Mouse (Mus musculus) mesoderm, embryonic 11.5 days (tissue): ENCODE results near the gene Thy1.

Experiments
- DNase-seq: peaks from one replicate; pipeline ENCODE4 v3.0.0-alpha.2; 2012; ENCODE audit warnings: low read depth, low spot score

The Thy1 gene

DNA sequence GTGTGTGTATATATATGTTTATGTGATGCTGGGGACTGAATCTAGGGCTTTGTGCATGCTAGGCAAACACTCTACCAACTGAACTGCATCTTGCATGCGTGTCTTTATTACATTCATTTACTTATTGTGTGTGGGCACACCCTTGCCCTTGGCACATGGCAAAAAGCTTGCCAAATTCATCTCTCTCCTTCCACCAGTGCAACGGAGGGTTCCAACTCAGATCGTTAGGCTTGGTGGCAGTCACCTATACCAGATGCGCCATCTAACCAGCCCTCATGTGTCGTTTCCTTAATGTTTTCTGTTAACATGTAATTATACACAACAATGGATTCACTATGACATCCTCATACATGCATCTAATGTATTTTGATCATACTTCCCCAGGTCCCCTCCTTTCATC, 39.1 kb downstream of the Thy1 start:
- no peak for DNase-seq

DNA sequence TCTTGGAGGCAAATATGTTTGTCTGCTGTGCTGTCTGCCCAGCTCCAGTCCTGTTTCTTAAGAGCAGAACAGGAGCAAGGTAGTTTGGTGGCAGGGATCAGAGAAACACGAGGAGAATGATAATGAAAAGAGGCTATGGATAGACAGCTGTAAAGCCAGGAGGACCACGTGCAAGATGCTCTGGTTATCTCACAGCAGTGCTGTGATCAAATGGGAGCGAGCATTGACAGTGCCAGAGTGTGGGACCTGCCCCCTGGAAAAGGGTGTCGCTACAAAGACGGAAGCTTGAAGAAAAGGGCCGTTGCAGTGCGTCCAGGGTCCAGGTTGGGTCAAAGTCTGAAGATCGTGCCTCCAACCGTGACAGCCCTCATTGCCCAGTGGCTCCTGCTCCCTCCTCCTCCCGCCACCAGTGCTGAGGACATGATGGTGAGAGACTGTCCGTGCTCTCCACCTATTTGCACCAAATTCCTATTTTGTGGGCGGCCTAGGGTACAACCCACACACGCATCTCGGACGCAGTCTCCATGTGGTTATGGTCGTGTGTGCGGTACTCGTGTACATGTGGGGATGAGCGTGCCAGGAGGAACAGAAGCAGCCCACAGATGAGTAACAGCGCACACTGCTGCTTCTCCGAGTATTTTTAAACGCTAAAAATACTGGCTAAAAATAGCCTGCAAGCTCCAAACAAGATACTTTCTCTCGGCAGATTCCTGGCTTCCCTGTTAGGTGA, 40.4 kb downstream of the Thy1 start:
- no peak for DNase-seq

DNA sequence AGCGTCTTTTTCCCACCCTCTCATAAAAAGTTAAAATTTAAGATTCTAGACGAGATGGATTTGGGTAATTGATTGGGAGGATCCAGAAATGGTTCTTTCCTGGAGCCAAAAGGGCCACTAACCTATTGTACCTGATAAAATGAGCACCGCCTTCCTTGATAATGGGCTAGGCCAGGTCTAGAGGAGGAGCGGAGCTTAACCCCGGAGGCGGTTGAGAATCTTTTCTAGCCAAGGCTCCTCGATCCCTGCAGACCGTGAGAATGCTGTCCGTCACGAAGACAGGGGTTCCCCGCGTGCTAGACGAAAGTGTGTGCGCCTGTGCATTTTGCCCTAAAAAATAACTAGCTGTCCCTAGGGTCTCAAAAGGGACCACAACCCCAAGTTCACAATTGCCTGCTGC, 41.1 kb downstream of the Thy1 start:
- DNase-seq = no peak

DNA sequence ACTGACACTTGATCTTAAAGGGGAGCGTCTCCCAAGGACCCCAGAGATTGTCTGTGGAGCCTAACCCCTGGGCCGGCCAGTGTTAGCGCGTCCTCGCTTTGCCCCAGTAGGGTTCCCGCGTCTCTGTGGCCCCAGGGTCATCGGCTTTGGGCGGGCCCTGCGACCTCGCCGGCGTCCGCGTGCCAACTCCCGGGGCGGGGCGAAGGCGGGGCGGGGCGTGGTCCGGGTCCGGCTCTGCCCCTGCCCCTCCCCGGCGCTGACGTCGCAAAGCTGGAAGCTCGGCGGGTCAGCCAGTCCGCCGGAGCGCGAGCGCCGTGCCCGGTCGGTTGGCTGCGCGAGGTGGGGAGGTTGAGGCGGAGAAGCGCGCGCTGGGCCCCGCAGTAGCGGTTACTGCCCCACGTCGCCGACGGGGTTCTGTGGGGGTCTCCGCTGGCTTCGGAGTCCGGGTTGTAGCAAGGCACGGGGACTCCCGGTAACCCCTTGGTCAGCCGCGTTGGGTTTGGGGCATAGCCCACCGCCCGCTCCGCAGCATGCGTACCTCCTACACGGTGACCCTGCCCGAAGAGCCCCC, 41.6 kb downstream of the Thy1 start:
- DNase-seq = peak; percentile 81

DNA sequence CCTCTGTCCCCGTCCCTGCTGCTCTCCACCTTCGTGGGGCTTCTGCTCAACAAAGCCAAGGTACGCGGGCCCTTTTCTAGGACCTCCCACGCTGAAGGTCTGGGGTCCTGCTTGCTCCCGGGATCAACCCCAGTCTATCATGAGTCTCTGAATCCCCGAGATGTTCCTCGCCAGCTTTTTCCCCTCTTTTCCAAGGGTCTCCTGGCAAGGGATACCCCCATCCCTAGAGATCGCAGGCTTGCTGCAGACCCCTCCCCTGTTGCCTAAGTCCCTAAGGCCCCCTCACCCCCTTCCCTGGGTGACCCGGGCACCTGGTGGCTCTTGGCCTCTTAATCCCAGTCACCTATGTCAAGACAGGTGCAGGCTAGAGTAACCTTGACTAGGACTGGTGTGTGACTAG, 42.1 kb downstream of the Thy1 start:
- no peak for DNase-seq

DNA sequence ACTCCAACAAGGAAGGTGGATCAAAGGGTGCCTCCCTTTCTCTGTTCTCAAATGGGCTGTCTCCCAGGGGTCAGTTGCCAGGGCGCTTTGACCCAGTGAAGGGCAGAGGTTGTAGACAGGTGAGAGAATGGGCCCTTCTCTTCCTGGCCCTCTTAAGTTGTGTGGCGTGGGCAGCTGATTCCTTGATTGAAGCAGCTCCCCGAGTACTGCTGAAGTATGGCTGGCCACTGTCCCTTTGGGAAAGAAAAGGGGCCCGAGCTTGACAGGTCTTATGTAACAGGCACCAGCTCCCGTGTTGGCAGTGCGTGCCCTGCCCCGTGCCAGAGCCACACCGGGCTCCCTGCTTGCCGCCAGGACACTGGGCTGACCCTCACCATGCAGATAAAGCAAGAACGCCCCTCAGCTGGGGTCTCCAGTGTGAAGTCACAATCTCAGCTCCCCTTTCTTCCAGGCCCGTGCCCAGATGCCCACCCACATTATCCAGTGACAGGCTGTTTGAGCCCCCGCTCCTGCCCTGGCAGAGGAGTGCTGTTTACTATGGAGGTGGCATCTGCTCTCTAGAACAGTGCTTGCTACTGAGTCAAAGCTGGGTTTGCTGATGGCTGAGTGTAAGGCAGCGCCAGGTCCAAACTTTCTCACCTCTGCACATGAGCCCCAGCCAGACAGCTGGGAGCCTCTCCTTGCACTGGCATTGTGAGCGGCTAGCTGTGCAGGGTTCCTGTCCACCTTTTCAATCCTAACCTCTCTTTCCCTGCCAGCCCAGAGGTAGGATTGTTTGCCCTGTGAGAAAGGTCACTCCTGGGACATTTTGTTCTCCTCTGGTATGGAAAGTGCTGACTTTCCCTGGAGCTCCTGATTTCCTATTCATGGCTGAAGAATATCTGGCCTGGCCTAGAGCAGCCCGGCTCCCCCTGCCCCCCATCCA, 42.8 kb downstream of the Thy1 start:
- no peak for DNase-seq

DNA sequence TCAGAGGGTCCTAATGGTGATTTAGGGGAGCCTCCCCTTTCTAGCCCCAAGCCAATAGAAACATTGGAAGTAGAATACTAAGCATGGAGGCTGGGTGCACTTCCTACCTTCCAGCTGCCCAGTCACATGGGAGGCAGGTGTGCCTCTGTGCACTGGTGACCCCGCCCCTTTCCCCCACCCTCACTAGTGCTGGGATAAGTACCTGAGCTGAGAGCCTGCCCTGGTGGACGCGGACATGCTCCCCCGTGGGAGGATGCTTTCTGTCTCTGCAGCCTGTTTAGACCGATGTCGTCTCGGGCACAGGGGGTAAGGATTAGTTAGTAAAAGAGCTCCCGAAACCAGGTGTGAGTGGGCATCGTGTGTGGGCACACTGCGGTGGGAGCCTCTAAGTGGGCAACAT, 43.8 kb downstream of the Thy1 start:
- no peak for DNase-seq

DNA sequence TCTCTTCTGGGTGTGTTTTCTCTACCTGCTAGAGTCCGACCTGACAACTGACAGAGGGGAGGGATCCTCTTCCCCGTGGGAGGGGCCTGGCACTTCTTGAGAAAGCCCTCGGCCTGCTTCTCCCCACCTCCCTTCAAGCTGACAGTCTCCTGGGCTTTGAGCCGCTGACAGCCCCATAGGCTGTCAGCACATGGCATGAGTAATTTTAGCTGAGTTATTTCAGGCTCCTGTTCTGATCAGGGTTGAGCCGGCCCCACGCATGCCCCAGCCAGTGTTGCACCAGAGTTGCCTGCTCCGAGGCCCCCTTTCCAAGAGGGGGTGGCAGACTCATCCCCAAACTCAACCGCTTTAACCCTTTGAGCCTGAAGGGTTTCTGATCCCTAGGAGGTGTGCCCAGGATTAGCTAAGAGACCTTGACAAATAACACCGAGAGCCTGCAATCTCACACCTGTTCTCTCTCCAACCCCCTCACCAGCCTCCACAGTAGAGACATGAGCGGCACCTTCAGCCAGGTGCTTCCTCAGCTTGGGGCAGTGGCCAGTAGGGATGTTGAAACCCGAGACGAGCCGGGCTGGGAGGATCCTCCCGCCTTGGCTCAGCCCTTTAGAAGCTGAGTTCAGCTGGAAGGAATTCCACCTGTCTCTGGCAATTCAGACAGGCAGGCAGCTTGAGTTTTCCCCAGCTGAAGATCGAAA, 44.7 kb downstream of the Thy1 start:
- no peak for DNase-seq

DNA sequence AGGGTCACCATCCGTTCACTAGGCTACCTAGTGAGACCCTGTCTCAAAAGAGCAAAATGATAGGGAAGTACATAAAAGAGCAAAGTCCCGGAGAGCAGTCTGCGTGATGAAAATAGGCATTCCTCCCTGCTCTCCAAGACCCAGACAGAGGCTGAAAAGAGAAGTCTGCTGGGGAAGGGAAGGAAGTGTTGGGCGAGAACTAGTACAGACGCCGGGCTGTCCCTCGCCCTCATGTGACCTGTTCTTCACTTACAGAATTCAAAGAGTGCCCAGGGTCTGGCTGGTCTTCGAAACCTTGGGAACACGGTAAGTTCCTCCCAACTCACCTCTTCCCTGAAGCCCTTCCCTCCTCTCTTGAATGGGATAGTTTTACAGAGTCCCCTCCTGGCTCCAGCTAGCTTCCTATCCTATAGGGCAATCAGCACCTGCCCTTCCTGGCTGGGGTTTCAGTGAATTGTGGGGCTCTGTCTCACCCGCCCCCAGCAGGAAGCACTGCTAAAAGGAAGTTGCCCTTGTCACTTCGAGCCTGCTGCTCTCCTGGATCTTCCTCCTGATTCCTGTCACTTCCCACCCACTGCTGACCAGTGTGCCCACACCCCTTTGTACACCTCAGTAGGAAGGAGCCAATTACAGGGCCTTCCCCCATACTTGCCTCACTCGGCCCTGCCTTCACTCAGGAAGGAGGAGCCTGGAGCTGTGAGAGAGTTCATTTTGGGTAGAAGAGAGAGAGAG, 45.9 kb downstream of the Thy1 start:
- DNase-seq = no peak

DNA sequence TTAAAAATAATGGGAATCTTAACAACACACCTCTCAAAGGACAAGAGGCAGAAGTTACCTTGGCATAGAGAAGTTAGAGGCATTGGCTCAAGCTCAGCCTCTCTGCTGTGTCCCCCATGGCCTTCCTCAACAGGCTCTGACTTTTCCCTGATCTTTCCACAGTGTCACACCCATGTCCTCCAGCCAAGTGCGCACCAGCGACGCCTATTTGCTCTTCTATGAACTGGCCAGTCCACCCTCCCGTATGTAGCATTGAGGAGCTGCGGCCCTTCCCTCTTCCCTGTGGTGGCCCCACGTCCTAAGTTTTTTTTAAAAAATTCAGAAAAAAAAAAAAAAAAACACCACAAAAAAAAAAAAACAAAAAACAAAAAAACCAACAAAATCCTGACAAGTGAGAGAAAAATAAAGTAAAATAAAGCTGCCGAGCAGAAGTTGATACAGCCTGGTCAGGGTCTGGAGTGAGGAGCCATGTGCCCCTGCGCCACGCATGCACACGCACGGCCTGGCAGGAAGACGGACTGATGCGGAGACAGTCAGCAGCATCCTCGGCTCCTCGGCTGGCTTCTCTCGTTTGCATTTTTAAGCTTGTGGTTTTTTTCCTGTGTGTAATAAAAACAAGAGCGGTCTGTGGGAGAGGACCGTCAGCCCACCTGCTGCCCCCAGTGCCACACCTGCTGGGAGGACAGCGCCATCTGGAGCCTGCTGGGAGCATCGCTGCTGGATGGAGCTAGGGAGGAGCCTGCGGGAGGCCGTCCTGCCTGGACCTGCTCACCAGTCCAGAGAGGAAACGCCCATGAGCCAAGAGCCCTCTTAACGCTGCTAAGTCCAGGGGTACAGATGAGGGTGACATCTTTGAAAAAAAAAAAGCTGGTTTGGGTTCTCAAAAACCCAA, 50.7 kb downstream of the Thy1 start:
- DNase-seq = peak; percentile 69

DNA sequence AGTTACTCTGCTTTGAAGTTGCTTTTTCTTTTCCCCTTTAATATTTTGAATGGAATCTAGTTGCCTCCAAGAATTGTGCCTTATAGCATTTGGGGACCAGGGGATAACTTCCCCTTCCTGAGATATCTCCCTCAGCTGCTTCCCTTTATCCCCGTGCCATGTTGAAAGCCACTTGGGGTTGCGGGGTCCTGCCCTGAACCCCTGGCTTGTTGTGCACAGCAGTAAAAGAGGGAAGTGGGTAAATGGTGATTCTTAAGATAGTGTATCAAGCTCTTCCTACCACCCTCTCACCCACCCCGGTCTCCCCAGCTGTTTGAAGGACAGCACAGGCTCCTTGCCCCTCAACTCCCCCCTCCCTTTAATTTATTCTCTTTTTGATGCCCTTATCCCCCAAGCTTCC, 51.6 kb downstream of the Thy1 start:
- no peak for DNase-seq

DNA sequence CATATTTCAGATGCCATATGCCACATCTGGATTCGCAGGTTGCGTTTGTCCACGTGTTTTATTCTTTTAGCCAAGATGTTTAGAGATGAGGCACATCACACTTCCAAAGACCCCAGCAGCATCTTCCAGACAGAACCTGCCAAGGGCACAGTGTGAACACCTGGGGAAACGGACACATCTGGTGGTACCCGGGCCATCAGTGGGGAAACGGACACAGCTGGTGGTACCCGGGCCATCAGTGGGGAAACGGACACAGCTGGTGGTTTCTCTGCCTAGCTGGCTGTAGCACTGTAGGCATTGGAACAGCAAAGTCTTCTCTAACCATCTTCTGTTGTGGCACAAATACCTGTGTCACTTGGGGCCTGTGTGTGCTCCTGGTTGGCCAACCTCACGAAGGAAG, 52.6 kb downstream of the Thy1 start:
- DNase-seq = no peak

DNA sequence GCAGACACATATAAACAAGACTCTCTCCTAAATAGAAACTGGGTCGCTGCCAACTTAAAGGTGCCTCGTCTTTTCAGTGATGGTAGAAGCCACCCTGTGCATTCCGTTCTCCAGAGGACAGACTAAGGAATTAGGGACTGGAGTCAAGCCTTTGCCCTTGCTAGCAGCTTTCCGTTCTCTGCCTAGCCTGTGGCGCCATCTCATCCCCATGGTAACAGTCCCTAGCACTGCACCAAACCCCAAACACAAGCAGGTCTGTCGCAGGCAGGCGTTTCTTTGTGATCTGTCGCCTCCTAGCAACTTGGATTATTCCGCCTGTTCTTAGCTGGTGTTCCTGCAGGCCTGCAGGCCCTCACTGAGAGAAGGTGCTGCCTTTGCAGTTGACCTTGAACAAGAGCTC, 53.4 kb downstream of the Thy1 start:
- DNase-seq = no peak
